Comparison of ENCODE assay signal across 8 mouse cellular contexts in genomic region chr13:5864265-5865097, GRCm38 (mm10). TPM values are rescaled to one million over a fixed set of nuclear protein-coding genes. Genes with fewer than 3 reads are reported as not detected.
A peak's percentile ranks its signal among the peaks of the same experiment; 100 is the strongest.
DNase-seq lines count a peak whose midpoint lies in the region; ATAC-seq and TF ChIP-seq lines count a peak whose summit lies in the region.

No protein-coding gene starts in this region.

- H3K4me1 ChIP-seq in heart, embryonic 10.5 days: peaks cover 24% of the 10 kb centered on the region
- peaks cover 5% of the 10 kb centered on the region for H3K4me1 ChIP-seq in liver, embryonic 11.5 days (replicated peaks; ENCODE audit: control insufficient read depth, insufficient read depth, low read length)
- H3K4me1 ChIP-seq in neural tube, embryonic 14.5 days (ENCODE audit: control insufficient read depth, insufficient read depth, low read length): peaks cover 14% of the 10 kb centered on the region

- peak overlapping the region; percentile 96 for H3K27ac ChIP-seq in layer of hippocampus, adult 2 months
- peak overlapping the region; percentile 84 for H3K27ac ChIP-seq in heart, embryonic 10.5 days
- no peak overlapping the region; the same call in 1 of the 2 replicates for H3K27ac ChIP-seq in liver, embryonic 11.5 days (ENCODE audit: low read depth, low read length)
- H3K27ac ChIP-seq in neural tube, embryonic 14.5 days (ENCODE audit: low read depth, low read length): no peak overlapping the region

- no peak for TF ChIP-seq CTCF in layer of hippocampus, adult 2 months (conservative IDR thresholded peaks at IDR 0.05)

- peak overlapping the region; percentile 99 for H3K4me3 ChIP-seq in layer of hippocampus, adult 2 months
- H3K4me3 ChIP-seq in heart, embryonic 10.5 days: peak overlapping the region; percentile 81
- H3K4me3 ChIP-seq in liver, embryonic 11.5 days (ENCODE audit: low read depth, low read length): peak overlapping the region; percentile 75
- H3K4me3 ChIP-seq in neural tube, embryonic 14.5 days (ENCODE audit: low read depth, low read length): peak overlapping the region; percentile 69

- no peaks in the 10 kb centered on the region for H3K9me3 ChIP-seq in heart, embryonic 10.5 days
- H3K9me3 ChIP-seq in liver, embryonic 11.5 days (ENCODE audit: control insufficient read depth, low read length): no peaks in the 10 kb centered on the region
- no peaks in the 10 kb centered on the region for H3K9me3 ChIP-seq in neural tube, embryonic 14.5 days (ENCODE audit: control insufficient read depth, low read length)

- H3K4me2 ChIP-seq in liver, embryonic 11.5 days: peak overlapping the region; percentile 76
- H3K4me2 ChIP-seq in neural tube, embryonic 14.5 days (ENCODE audit: low read depth, low read length): peak overlapping the region; percentile 66

- H3K27me3 ChIP-seq in heart, embryonic 10.5 days (ENCODE audit: insufficient read depth, poor library complexity, severe bottlenecking): no peaks in the 10 kb centered on the region
- no peaks in the 10 kb centered on the region for H3K27me3 ChIP-seq in liver, embryonic 11.5 days (replicated peaks; ENCODE audit: control insufficient read depth, insufficient read depth, low read length)
- H3K27me3 ChIP-seq in neural tube, embryonic 14.5 days (ENCODE audit: control insufficient read depth, insufficient read depth, low read length): peaks cover 3% of the 10 kb centered on the region; the same call in 1 of the 2 replicates

- DNase-seq in layer of hippocampus, adult 2 months (ENCODE audit: low spot score in 2 of 2): no peak
- no peak for DNase-seq in layer of hippocampus, adult 9-10 months (ENCODE audit: low spot score)
- DNase-seq in T-cell, adult 2 months (ENCODE audit: low spot score): peak; percentile 78
- no peak for DNase-seq in heart, embryonic 10.5 days (ENCODE audit: low spot score)
- DNase-seq in liver, embryonic 11.5 days (ENCODE audit: low spot score): no peak
- no peak for DNase-seq in gastrocnemius, postnatal 4 days (ENCODE audit: low spot score in 2 of 2)
- no peak for DNase-seq in layer of hippocampus, postnatal 10 days (ENCODE audit: low spot score in 2 of 2)

- peaks cover 39% of the 10 kb centered on the region for H3K36me3 ChIP-seq in heart, embryonic 10.5 days
- H3K36me3 ChIP-seq in liver, embryonic 11.5 days (ENCODE audit: control insufficient read depth, insufficient read depth, low read length): peaks cover 22% of the 10 kb centered on the region
- peaks cover 22% of the 10 kb centered on the region for H3K36me3 ChIP-seq in neural tube, embryonic 14.5 days (ENCODE audit: control insufficient read depth, insufficient read depth, low read length)

- 0 out of 2 replicates have a peak overlapping the region, but pooled peaks have one; percentile 20 for H3K9ac ChIP-seq in liver, embryonic 11.5 days (ENCODE audit: low read depth, low read length)
- H3K9ac ChIP-seq in neural tube, embryonic 14.5 days (replicated peaks; ENCODE audit: low read depth, low read length): peak overlapping the region; percentile 63

- 25% methylated on average over 10 of the region's 10 CpGs for WGBS in heart, embryonic 10.5 days
- 30% methylated on average over 10 of the region's 10 CpGs for WGBS in liver, embryonic 11.5 days
- WGBS in neural tube, embryonic 14.5 days: 48% methylated on average over 10 of the region's 10 CpGs

- ATAC-seq in liver, embryonic 11.5 days (replicated peaks; ENCODE audit: low FRiP score): no peak
- ATAC-seq in neural tube, embryonic 14.5 days (ENCODE audit: low read depth): no peak

RNA-seq across cellular contexts. Expression of gene Klf6, which starts 3.2 kb away (rescaled TPM):
- 10 to 100 TPM; 25.0 to 27.3 TPM for total RNA-seq in layer of hippocampus, adult 2 months (2021)
- 56.1 and 63.8 TPM in 2 replicates for polyA plus RNA-seq in heart, embryonic 10.5 days (2016; fragmentation: Nextera tagmentation; extraction: Ambion mirVana)
- polyA plus RNA-seq in liver, embryonic 11.5 days (2014; fragmentation: Nextera tagmentation; extraction: Ambion mirVana): 25.7 and 31.5 TPM in 2 replicates
- polyA plus RNA-seq in neural tube, embryonic 14.5 days (2014; fragmentation: Nextera tagmentation; extraction: Ambion mirVana): 83.5 and 97.5 TPM in 2 replicates
- total RNA-seq in gastrocnemius, postnatal 4 days (2021): 10 to 100 TPM; 54.2 to 58.3 TPM
- total RNA-seq in layer of hippocampus, postnatal 10 days (2021): 10 to 100 TPM; 40.9 to 45.4 TPM

Comparison
In these comparisons a context has a peak if more than half of its experiments do, and no peak if none do; other contexts are left out.
1. H3K27ac ChIP-seq: peak in layer of hippocampus, adult 2 months (single experiment) and heart, embryonic 10.5 days (single experiment); none in liver, embryonic 11.5 days (single experiment) and neural tube, embryonic 14.5 days (single experiment).
2. Peak in every context shown above with its lines, with median percentiles within 50 percentile points of each other: H3K4me3 ChIP-seq.